Mouse (Mus musculus) kidney, postnatal 0 days (tissue): ENCODE measurements around the gene Rpa1. TPM values are rescaled to one million over a fixed set of nuclear protein-coding genes. Genes with fewer than 3 reads are reported as not detected.

ENCODE experiments used
- ATAC-seq: fragments of 200-750 bp; cut with Nextera tagmentation; replicated peaks from 2 replicates; pipeline ENCODE4 v1.8.0; 2017; ENCODE audit warnings: low read depth, moderate number of reproducible peaks, moderate TSS enrichment, moderate library complexity; ENCODE audit not compliant: low FRiP score
- DNase-seq: peaks from one replicate; pipeline ENCODE4 v3.0.0-alpha.2; 2016; ENCODE audit warnings: low spot score
- H3K27ac ChIP-seq: fragments of 300-500 bp; sonication (generic); 2 replicates; pipeline ENCODE4 v1.5.1; 2014; ENCODE audit warnings: mild to moderate bottlenecking
- H3K27me3 ChIP-seq: fragments of 300-500 bp; sonication (generic); 2 replicates; pipeline ENCODE4 v1.6.1; 2014; ENCODE audit warnings: low read length, mixed read lengths; ENCODE audit not compliant: insufficient read depth
- H3K36me3 ChIP-seq: fragments of 300-500 bp; sonication (generic); 2 replicates; pipeline ENCODE4 v1.6.1; 2014; ENCODE audit warnings: low read length, mixed read lengths; ENCODE audit not compliant: insufficient read depth
- H3K4me1 ChIP-seq: fragments of 300-500 bp; sonication (generic); replicated peaks from 2 replicates; pipeline ENCODE4 v1.6.1; 2014; ENCODE audit warnings: antibody characterized with exemption, low read length, mixed read lengths; ENCODE audit not compliant: insufficient read depth
- H3K4me2 ChIP-seq: fragments of 300-500 bp; sonication (generic); 2 replicates; pipeline ENCODE4 v1.6.1; 2014; ENCODE audit warnings: mild to moderate bottlenecking, low read length, moderate library complexity, mixed read lengths
- H3K4me3 ChIP-seq: fragments of 300-500 bp; sonication (generic); replicated peaks from 2 replicates; pipeline ENCODE4 v1.5.1; 2014; ENCODE audit warnings: low read depth, low read length
- H3K9ac ChIP-seq: fragments of 300-500 bp; sonication (generic); 2 replicates; pipeline ENCODE4 v1.6.1; 2014; ENCODE audit warnings: low read depth, low read length
- H3K9me3 ChIP-seq: fragments of 300-500 bp; sonication (generic); replicated peaks from 2 replicates; pipeline ENCODE4 v1.6.1; 2016; ENCODE audit warnings: low read length, inconsistent platforms, mixed read lengths
- CTCF ChIP-seq: IDR thresholded peaks from 2 replicates; pipeline ENCODE4 v1.5.1; 2016; ENCODE audit warnings: antibody characterized with exemption, low read depth, mild to moderate bottlenecking, moderate library complexity
- WGBS: fragments of 180-500 bp; shearing (Covaris S2); extraction: QIAGEN DNeasy Blood & Tissue Kit; methylation state at CpG from one replicate; pipeline ENCODE4 v1.1.7; 2014; 5-methylcytosine and 5-hydroxymethylcytosine counted together
- polyA plus RNA-seq: library from polyadenylated mRNA; unstranded; fragments of >200 nt; fragmentation: Nextera tagmentation; extraction: Ambion mirVana; gene quantifications from 2 replicates; pipeline ENCODE4 v1.2.1, GENCODE M21; 2015

The Rpa1 gene
- polyA plus RNA-seq, 1 experiment from 2014 or later = 70.7 TPM

- 81% methylated on average over 6 of the region's 6 CpGs for whole genome bisulfite sequencing
- no peak for TF ChIP-seq CTCF
- Histone ChIP-seq H3K27ac (no peak overlapping the region), H3K9ac (no peak overlapping the region), H3K4me3 (no peak overlapping the region), H3K9me3 (no peaks in the 10 kb centered on the region), H3K4me1 (no peaks in the 10 kb centered on the region), H3K27me3 (no peaks in the 10 kb centered on the region), H3K4me2 (no peak overlapping the region), H3K36me3 (peaks cover 40% of the 10 kb centered on the region)
- no peak for DNase-seq
- ATAC-seq = no peak
Measured at GRCm38 (mm10) chr11:75311751-75312150, 36.4 kb downstream of the Rpa1 start.

DNA sequence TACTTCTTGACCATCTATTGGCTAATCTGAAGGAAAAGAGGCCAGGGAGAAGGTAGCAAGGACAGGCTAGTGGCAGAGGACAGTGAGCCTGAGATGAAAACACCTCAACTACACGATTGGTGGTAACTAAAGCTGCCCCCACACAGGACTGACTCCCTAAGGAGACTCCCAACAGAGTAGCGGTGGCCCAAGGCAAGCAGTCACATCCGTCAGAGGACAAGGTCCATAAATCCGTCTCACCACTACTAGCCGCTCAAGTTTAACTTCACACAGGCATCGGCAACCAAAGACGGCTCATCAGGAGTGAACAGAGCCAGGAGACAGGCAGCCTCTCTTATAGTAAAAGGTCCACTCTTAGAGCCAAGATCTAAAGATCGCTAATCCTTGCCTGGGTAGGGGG, 37.3 kb downstream of the Rpa1 start:
- Histone ChIP-seq H3K9ac (no peak overlapping the region), H3K36me3 (peaks cover 45% of the 10 kb centered on the region), H3K4me2 (no peak overlapping the region), H3K4me3 (no peak overlapping the region), H3K27me3 (no peaks in the 10 kb centered on the region), H3K9me3 (no peaks in the 10 kb centered on the region), H3K4me1 (no peaks in the 10 kb centered on the region), H3K27ac (no peak overlapping the region)
- DNase-seq (peak; percentile 77), ATAC-seq (no peak)
- WGBS = 41% methylated on average over 8 of the region's 8 CpGs
- TF ChIP-seq CTCF = no peak

DNA sequence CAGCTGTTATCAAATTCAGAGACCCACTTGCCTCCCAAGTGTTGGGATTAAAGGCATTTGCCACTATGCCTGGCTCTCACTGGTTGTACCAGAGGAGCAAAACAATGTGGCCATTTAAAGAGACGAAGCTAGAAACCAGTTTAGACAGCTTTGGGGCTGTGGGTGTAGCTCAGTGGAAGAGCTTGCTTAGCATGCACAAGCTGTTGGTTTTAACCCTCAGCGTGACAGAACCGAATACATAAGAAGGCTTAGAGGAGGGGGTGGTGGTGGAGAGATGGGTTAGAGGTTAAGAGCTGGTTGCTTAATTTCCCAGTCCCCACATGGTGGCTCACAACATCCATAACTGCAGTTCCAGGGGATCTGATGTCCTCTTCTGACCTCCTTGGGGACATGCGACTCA, 39.5 kb downstream of the Rpa1 start:
- DNase-seq (no peak), ATAC-seq (no peak)
- no peaks in the 10 kb centered on the region for H3K4me1 ChIP-seq
- H3K4me2 ChIP-seq = no peak overlapping the region
- WGBS = 78% methylated on average over 4 of the region's 4 CpGs
- no peaks in the 10 kb centered on the region for H3K9me3 ChIP-seq
- peaks cover 42% of the 10 kb centered on the region for H3K36me3 ChIP-seq
- no peak for TF ChIP-seq CTCF
- H3K27me3 ChIP-seq = no peaks in the 10 kb centered on the region
- peak overlapping the region; percentile 31; the same call in 1 of the 2 replicates for H3K27ac ChIP-seq
- no peak overlapping the region for H3K4me3 ChIP-seq
- no peak overlapping the region for H3K9ac ChIP-seq

GRCm38 (mm10) chr11:75304797-75305196, 43.3 kb downstream of the Rpa1 start:
- H3K27me3 ChIP-seq = no peaks in the 10 kb centered on the region
- H3K9ac ChIP-seq = no peak overlapping the region
- no peaks in the 10 kb centered on the region for H3K4me1 ChIP-seq
- no peak overlapping the region for H3K4me3 ChIP-seq
- 68% methylated on average over 9 of the region's 9 CpGs for WGBS
- no peak for DNase-seq
- H3K27ac ChIP-seq = no peak overlapping the region
- ATAC-seq = no peak
- no peak for TF ChIP-seq CTCF
- H3K36me3 ChIP-seq = peaks cover 43% of the 10 kb centered on the region
- H3K9me3 ChIP-seq = no peaks in the 10 kb centered on the region
- H3K4me2 ChIP-seq = no peak overlapping the region

DNA sequence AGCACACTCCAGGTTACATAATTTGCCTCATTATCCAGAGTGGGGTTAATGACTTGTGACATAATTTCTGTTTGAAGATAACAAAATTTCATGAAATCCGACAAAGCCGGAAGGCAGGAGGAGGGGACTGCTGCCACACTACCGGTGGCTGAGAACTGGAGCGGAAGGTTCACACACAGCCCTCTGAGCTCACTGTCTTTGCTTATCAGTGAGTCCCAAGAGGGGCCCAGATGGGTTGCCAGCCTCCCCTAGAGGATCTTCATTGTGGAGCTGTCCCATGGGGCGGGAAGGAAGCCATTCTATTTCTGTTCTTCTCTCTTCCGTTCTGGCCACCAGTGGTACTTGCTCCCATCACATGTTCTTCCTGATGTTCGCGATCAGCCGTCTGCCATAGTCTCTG, 47.2 kb downstream of the Rpa1 start:
- Histone ChIP-seq H3K36me3 (peaks cover 25% of the 10 kb centered on the region; the same call in 1 of the 2 replicates), H3K27me3 (no peaks in the 10 kb centered on the region), H3K27ac (no peak overlapping the region), H3K4me2 (no peak overlapping the region), H3K4me1 (peaks cover 6% of the 10 kb centered on the region; the same call in 1 of the 2 replicates), H3K9ac (no peak overlapping the region), H3K4me3 (no peak overlapping the region), H3K9me3 (no peaks in the 10 kb centered on the region)
- WGBS = 78% methylated on average over 9 of the region's 9 CpGs
- ATAC-seq (no peak), DNase-seq (no peak)
- TF ChIP-seq CTCF = no peak

DNA sequence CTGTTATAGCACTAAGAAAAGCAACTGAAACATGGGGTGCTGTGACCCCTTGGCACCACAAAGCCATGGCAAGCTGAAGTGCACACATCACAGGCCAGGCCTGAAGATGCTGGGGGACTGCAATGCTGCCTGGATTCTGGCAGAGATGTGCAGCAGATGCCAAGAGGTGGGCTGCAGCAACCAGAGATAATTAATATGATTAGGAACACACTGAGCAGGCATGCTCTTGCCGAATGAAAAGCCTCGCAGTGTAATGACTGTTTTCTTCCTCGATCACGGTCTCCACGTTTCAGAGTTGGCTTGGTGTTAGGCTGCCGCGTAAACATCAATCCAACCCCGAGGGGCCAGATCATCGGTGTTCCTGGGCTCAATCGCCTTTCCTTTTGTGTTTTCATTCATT, 48.3 kb downstream of the Rpa1 start:
- peaks cover 6% of the 10 kb centered on the region; the same call in 1 of the 2 replicates for H3K4me1 ChIP-seq
- H3K4me2 ChIP-seq = no peak overlapping the region
- no peak for TF ChIP-seq CTCF
- peaks cover 18% of the 10 kb centered on the region; the same call in 1 of the 2 replicates for H3K36me3 ChIP-seq
- no peaks in the 10 kb centered on the region for H3K27me3 ChIP-seq
- 86% methylated on average over 10 of the region's 10 CpGs for WGBS
- H3K4me3 ChIP-seq = no peak overlapping the region
- H3K27ac ChIP-seq = no peak overlapping the region
- no peaks in the 10 kb centered on the region for H3K9me3 ChIP-seq
- DNase-seq = no peak
- no peak overlapping the region for H3K9ac ChIP-seq
- no peak for ATAC-seq

DNA sequence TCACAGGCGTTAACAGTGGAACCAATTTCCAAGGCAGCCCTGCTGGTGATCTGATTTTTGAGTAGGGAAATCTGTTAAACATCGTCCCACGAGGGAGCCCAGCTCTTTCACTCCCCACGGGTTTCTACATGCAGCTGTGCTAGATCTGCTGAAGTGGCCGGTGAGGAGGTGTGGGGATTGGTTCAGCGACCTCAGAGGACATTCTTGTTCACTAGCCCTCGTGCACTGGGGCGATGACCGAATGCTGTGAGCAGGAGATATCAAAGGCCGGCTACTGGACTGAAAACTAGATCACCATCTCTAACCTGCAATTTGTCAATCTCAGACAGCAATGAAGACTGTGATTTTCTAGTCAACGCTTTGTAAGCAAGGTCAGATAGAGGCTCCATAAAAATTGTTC, 49.6 kb downstream of the Rpa1 start:
- DNase-seq (no peak), ATAC-seq (no peak)
- Histone ChIP-seq H3K4me1 (peaks cover 6% of the 10 kb centered on the region; the same call in 1 of the 2 replicates), H3K27me3 (no peaks in the 10 kb centered on the region), H3K9me3 (no peaks in the 10 kb centered on the region), H3K9ac (0 out of 2 replicates have a peak overlapping the region, but pooled peaks have one; percentile 23), H3K4me2 (no peak overlapping the region), H3K27ac (no peak overlapping the region), H3K4me3 (no peak overlapping the region), H3K36me3 (peaks cover 17% of the 10 kb centered on the region; the same call in 1 of the 2 replicates)
- no peak for TF ChIP-seq CTCF
- WGBS = 26% methylated on average over 11 of the region's 11 CpGs
